Mouse (Mus musculus) E14TG2a.4 (cell line): ENCODE data around the gene Hepacam2.

ENCODE experiments used
- CTCF ChIP-seq: conservative IDR thresholded peaks from 2 replicates; pipeline ENCODE4 v1.5.1; 2014; ENCODE audit warnings: low read length
- NANOG ChIP-seq: IDR thresholded peaks from 2 replicates; pipeline ENCODE4 v1.6.1; 2014; ENCODE audit warnings: borderline replicate concordance, low read length, mixed read lengths
- POU5F1 ChIP-seq: IDR thresholded peaks from 2 replicates; pipeline ENCODE4 v1.6.1; 2014; ENCODE audit warnings: low read length, borderline replicate concordance

DNA sequence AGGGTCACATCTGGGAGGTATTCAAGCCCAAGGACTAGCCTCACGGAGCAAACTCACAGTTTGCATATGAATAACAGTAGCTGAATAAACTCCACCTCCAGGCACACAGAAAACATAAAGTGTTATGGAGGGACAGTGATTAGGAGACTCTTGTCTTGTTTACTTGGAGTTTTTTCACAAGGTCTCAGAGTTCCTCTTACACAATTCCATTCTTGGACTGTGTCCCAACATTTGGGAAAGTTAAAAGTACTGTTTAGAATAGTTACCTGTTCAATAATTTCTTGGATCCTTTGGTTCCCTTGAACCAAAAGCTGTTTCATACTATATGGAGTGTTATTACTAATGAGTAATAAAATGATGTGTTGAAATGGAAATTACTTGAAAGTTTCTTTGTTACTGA lies 46.9 kb upstream of the Hepacam2 start:
- TF ChIP-seq CTCF, result no peak
- TF ChIP-seq POU5F1, result no peak
- TF ChIP-seq NANOG, result no peak
